Mouse (Mus musculus) small intestine, adult 10 weeks (tissue): ENCODE data around the gene Vmn2r98. TPM values are rescaled to one million over a fixed set of nuclear protein-coding genes. Genes with fewer than 3 reads are reported as not detected.

ENCODE experiments used
- polyA plus RNA-seq: library from polyadenylated mRNA; stranded (reverse); fragments of 350-450 nt; fragmentation: Illumina TruSeq; extraction: RNeasy Lipid Tissue Mini Kit (QIAGEN cat#74804); gene quantifications from one replicate; pipeline ENCODE4 v1.2.3, GENCODE M21; 2014; ENCODE audit warnings: low replicate concordance

Gene Vmn2r98
- polyA plus RNA-seq = not detected

GRCm38 (mm10) chr17:19053160-19053559 lies at the start of gene Vmn2r98:
Vmn2r98 (plus strand) TSS chr17:19053460.

Other genes with a start within 250 kb of the Vmn2r98 start
- not detected for gene Vmn2r97, start 139.2 kb upstream of the Vmn2r98 start, polyA plus RNA-seq